ENCODE assay signal across 14 mouse cellular contexts in the genomic region with DNA sequence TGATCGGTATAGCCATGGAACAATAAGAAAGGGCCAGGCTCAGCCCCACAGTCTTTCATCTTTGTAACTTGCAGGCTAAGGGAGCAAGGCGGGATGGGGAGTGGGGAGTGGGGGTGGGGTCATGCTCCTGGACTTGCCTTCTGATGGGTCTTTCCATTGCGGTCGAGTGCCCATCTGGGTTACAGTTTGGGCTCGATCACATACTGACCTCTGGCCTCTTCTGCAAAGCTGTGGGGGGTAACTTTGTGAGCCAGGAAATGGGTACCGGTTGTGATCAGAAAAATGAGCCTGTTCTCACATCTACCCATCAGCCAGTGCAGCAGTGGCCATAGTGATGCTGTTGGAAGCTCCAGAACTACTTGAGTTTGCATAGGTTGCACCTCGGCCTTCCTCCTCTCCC.
"Had no signal": no experiment of that assay in that cellular context is flagged by ENCODE, and none has a peak within 500 bp of the region (broad histone marks: within the 10 kb centered on the region; RNA-seq: fewer than 3 reads in every experiment).

No protein-coding gene starts in this region.

- ATAC-seq: hindbrain, postnatal 0 days; liver, embryonic 12.5 days; midbrain, embryonic 16.5 days had no signal

- H3K9ac ChIP-seq: limb, embryonic 15.5 days; liver, embryonic 12.5 days; lung, embryonic 14.5 days; neural tube, embryonic 13.5 days had no signal

- H3K4me1 ChIP-seq: neural tube, embryonic 13.5 days had no signal

- DNase-seq: lung, embryonic 14.5 days; lung, postnatal 10 days; lung, postnatal 4 days; right cerebral cortex, adult 18-20 months; right cerebral cortex, postnatal 25 days; thymus, postnatal 36 days had no signal

- H3K9me3 ChIP-seq: limb, embryonic 15.5 days; liver, embryonic 12.5 days; midbrain, embryonic 10.5 days; neural tube, embryonic 13.5 days had no signal

- H3K27ac ChIP-seq: hindbrain, postnatal 0 days; kidney, postnatal 0 days; limb, embryonic 15.5 days; liver, embryonic 12.5 days; midbrain, embryonic 10.5 days; neural tube, embryonic 13.5 days had no signal

- H3K27me3 ChIP-seq: limb, embryonic 15.5 days; liver, embryonic 12.5 days; neural tube, embryonic 13.5 days had no signal

- H3K36me3 ChIP-seq: limb, embryonic 15.5 days; liver, embryonic 12.5 days; midbrain, embryonic 10.5 days; neural tube, embryonic 13.5 days had no signal

- H3K4me2 ChIP-seq: limb, embryonic 15.5 days; liver, embryonic 12.5 days; lung, embryonic 14.5 days; neural tube, embryonic 13.5 days had no signal

- H3K4me3 ChIP-seq: left cerebral cortex, adult 2 months; limb, embryonic 15.5 days; liver, embryonic 12.5 days; midbrain, embryonic 10.5 days; neural tube, embryonic 13.5 days had no signal
